Mouse (Mus musculus) CH12.LX (cell line): ENCODE measurements around the gene Ddx6. TPM values are rescaled to one million over a fixed set of nuclear protein-coding genes. Genes with fewer than 3 reads are reported as not detected.
A peak's percentile ranks its signal among the peaks of the same experiment; 100 is the strongest.

Experiments
- DNase-seq: peaks from one replicate; pipeline ENCODE4 v3.0.0-alpha.2; 2013; ENCODE audit errors: extremely low read depth
- H3K27ac ChIP-seq: 2 replicates; pipeline ENCODE4 v1.5.1; 2012; ENCODE audit warnings: low read depth, mild to moderate bottlenecking, control low read depth, moderate library complexity; ENCODE audit not compliant: insufficient read depth
- H3K27me3 ChIP-seq: replicated peaks from 2 replicates; pipeline ENCODE3; 2012; ENCODE audit warnings: inconsistent platforms
- H3K36me3 ChIP-seq, 2 experiments: replicated peaks in 1 of 2; 2 replicates each; pipeline versions ENCODE3 to v1.6.1; 2012; ENCODE audit warnings: inconsistent platforms in 1 of 2, low read length in 1 of 2, mild to moderate bottlenecking in 1 of 2, mixed read lengths in 1 of 2, moderate library complexity in 1 of 2; ENCODE audit not compliant: control insufficient read depth in 1 of 2, insufficient read depth in 1 of 2
- H3K4me1 ChIP-seq, 2 experiments: 2 replicates each; pipeline ENCODE4 v1.6.1; 2012; ENCODE audit warnings: inconsistent platforms in 1 of 2, moderate library complexity in 1 of 2; ENCODE audit not compliant: insufficient read depth in 2 of 2, control insufficient read depth in 1 of 2
- H3K4me2 ChIP-seq: 2 replicates; pipeline ENCODE4 v1.6.1; 2012; ENCODE audit warnings: low read depth, mild to moderate bottlenecking, control low read depth; ENCODE audit not compliant: poor library complexity, insufficient read depth, severe bottlenecking
- H3K4me3 ChIP-seq, 3 experiments: fragments of 150-350 bp in 1 of 3; sonication (generic) in 1 of 3; replicated peaks in 1 of 3; 2 replicates each; pipeline versions ENCODE3 to v1.5.1; 2011 to 2012; ENCODE audit warnings: low read depth in 2 of 3, low read length in 2 of 3, mild to moderate bottlenecking in 2 of 3, moderate library complexity in 2 of 3, control low read depth in 1 of 3, improper control_type of control experiment in 1 of 3, inconsistent platforms in 1 of 3, mixed read lengths in 1 of 3; ENCODE audit not compliant: poor library complexity in 1 of 3
- H3K79me2 ChIP-seq: replicated peaks from 2 replicates; pipeline ENCODE4 v1.6.1; 2012; ENCODE audit warnings: mild to moderate bottlenecking, moderate library complexity; ENCODE audit not compliant: control insufficient read depth, poor library complexity, insufficient read depth, severe bottlenecking; ENCODE audit errors: extremely low read depth
- H3K9ac ChIP-seq: 2 replicates; pipeline ENCODE4 v1.6.1; 2012; ENCODE audit warnings: low read depth, mild to moderate bottlenecking, control low read depth, moderate library complexity; ENCODE audit not compliant: insufficient read depth
- H3K9me3 ChIP-seq: replicated peaks from 2 replicates; pipeline ENCODE3; 2012; ENCODE audit warnings: low read length, inconsistent platforms, mixed read lengths
- BHLHE40 ChIP-seq: IDR thresholded peaks from 2 replicates; pipeline ENCODE4 v1.6.1; 2011; ENCODE audit warnings: mild to moderate bottlenecking, low read depth, low read length, improper control_type of control experiment
- CHD1 ChIP-seq: IDR thresholded peaks from 2 replicates; pipeline ENCODE4 v1.6.1; 2012; ENCODE audit warnings: low read depth, low read length, improper control_type of control experiment, inconsistent platforms
- CHD2 ChIP-seq: IDR thresholded peaks from 2 replicates; pipeline ENCODE4 v1.6.1; 2011; ENCODE audit warnings: low read length, improper control_type of control experiment
- CTCF ChIP-seq, 2 experiments: IDR thresholded peaks in 1 of 2; conservative IDR thresholded peaks in 1 of 2; 2 replicates each; pipeline ENCODE4 v1.5.1; 2011 to 2012; ENCODE audit warnings: low read depth in 2 of 2, low read length in 2 of 2, improper control_type of control experiment in 1 of 2, inconsistent platforms in 1 of 2, mild to moderate bottlenecking in 1 of 2, moderate library complexity in 1 of 2
- E2F4 ChIP-seq: IDR thresholded peaks from 2 replicates; pipeline ENCODE4 v1.6.1; 2011; ENCODE audit warnings: low read depth, low read length, improper control_type of control experiment; ENCODE audit not compliant: insufficient replicate concordance
- ELF1 ChIP-seq: IDR thresholded peaks from 2 replicates; pipeline ENCODE4 v1.6.1; 2014; ENCODE audit warnings: low read depth, mild to moderate bottlenecking, inconsistent platforms, low read length, improper control_type of control experiment
- EP300 ChIP-seq: IDR thresholded peaks from 2 replicates; pipeline ENCODE4 v1.6.1; 2011; ENCODE audit warnings: low read length, improper control_type of control experiment
- ETS1 ChIP-seq: conservative IDR thresholded peaks from 2 replicates; pipeline ENCODE4 v1.6.1; 2012; ENCODE audit warnings: low read depth, mild to moderate bottlenecking, inconsistent platforms, low read length, improper control_type of control experiment, moderate library complexity
- GABPA ChIP-seq: IDR thresholded peaks from 2 replicates; pipeline ENCODE4 v1.6.1; 2012; ENCODE audit warnings: low read depth, low read length, improper control_type of control experiment, inconsistent platforms; ENCODE audit not compliant: insufficient replicate concordance
- HCFC1 ChIP-seq: IDR thresholded peaks from 2 replicates; pipeline ENCODE4 v1.6.1; 2012; ENCODE audit warnings: low read depth, mild to moderate bottlenecking, inconsistent platforms, low read length, improper control_type of control experiment
- IRF4 ChIP-seq: IDR thresholded peaks from 2 replicates; pipeline ENCODE4 v1.6.1; 2014; ENCODE audit warnings: low read depth, mild to moderate bottlenecking, inconsistent platforms, low read length, improper control_type of control experiment
- JUN ChIP-seq: IDR thresholded peaks from 2 replicates; pipeline ENCODE4 v1.6.1; 2011; ENCODE audit warnings: low read depth, mild to moderate bottlenecking, low read length, improper control_type of control experiment, moderate library complexity; ENCODE audit not compliant: insufficient read depth
- JUND ChIP-seq: conservative IDR thresholded peaks from 2 replicates; pipeline ENCODE4 v1.6.1; 2011; ENCODE audit warnings: low read depth, low read length, improper control_type of control experiment
- MAFK ChIP-seq: IDR thresholded peaks from 2 replicates; pipeline ENCODE4 v1.6.1; 2011; ENCODE audit warnings: low read length, improper control_type of control experiment; ENCODE audit not compliant: insufficient replicate concordance
- MAZ ChIP-seq: IDR thresholded peaks from 2 replicates; pipeline ENCODE4 v1.6.1; 2012; ENCODE audit warnings: low read depth, mild to moderate bottlenecking, inconsistent platforms, low read length, improper control_type of control experiment, moderate library complexity
- MXI1 ChIP-seq: IDR thresholded peaks from 2 replicates; pipeline ENCODE4 v1.6.1; 2011; ENCODE audit warnings: mild to moderate bottlenecking, low read depth, low read length, improper control_type of control experiment
- MYC ChIP-seq: IDR thresholded peaks from 2 replicates; pipeline ENCODE4 v1.6.1; 2011; ENCODE audit warnings: low read depth, mild to moderate bottlenecking, improper control_type of control experiment, low read length
- NELFE ChIP-seq: IDR thresholded peaks from 2 replicates; pipeline ENCODE4 v1.6.1; 2011; ENCODE audit warnings: low read depth, low read length, improper control_type of control experiment
- NRF1 ChIP-seq: IDR thresholded peaks from 2 replicates; pipeline ENCODE4 v1.6.1; 2014; ENCODE audit warnings: low read depth, mild to moderate bottlenecking, inconsistent platforms, low read length, improper control_type of control experiment, moderate library complexity
- POLR2A ChIP-seq: IDR thresholded peaks from 2 replicates; pipeline ENCODE4 v1.6.1; 2011; ENCODE audit warnings: low read depth, mild to moderate bottlenecking, improper control_type of control experiment, low read length
- RAD21 ChIP-seq: IDR thresholded peaks from 2 replicates; pipeline ENCODE4 v1.6.1; 2011; ENCODE audit warnings: low read depth, mild to moderate bottlenecking, low read length, improper control_type of control experiment, moderate library complexity
- RCOR1 ChIP-seq: conservative IDR thresholded peaks from 2 replicates; pipeline ENCODE4 v1.6.1; 2012; ENCODE audit warnings: low read depth, mild to moderate bottlenecking, inconsistent platforms, low read length, improper control_type of control experiment
- SMC3 ChIP-seq: IDR thresholded peaks from 2 replicates; pipeline ENCODE4 v1.6.1; 2011; ENCODE audit warnings: low read depth, low read length, improper control_type of control experiment
- TBP ChIP-seq: conservative IDR thresholded peaks from 2 replicates; pipeline ENCODE4 v1.6.1; 2011; ENCODE audit warnings: low read depth, low read length, improper control_type of control experiment
- TCF12 ChIP-seq: IDR thresholded peaks from 2 replicates; pipeline ENCODE4 v1.6.1; 2014; ENCODE audit warnings: low read depth, mild to moderate bottlenecking, inconsistent platforms, low read length, improper control_type of control experiment
- UBTF ChIP-seq: IDR thresholded peaks from 2 replicates; pipeline ENCODE4 v1.6.1; 2012; ENCODE audit warnings: low read depth, mild to moderate bottlenecking, inconsistent platforms, low read length, improper control_type of control experiment, moderate library complexity
- USF1 ChIP-seq: IDR thresholded peaks from 2 replicates; pipeline ENCODE4 v1.6.1; 2014; ENCODE audit warnings: low read depth, mild to moderate bottlenecking, inconsistent platforms, low read length, improper control_type of control experiment
- ZC3H11A ChIP-seq: IDR thresholded peaks from 2 replicates; pipeline ENCODE4 v1.6.1; 2012; ENCODE audit warnings: low read depth, mild to moderate bottlenecking, inconsistent platforms, low read length, improper control_type of control experiment
- ZKSCAN1 ChIP-seq: IDR thresholded peaks from 2 replicates; pipeline ENCODE4 v1.6.1; 2012; ENCODE audit warnings: low read depth, inconsistent platforms, low read length, improper control_type of control experiment, borderline replicate concordance
- ZMIZ1 ChIP-seq: IDR thresholded peaks from 2 replicates; pipeline ENCODE4 v1.6.1; 2012; ENCODE audit warnings: low read depth, mild to moderate bottlenecking, inconsistent platforms, low read length, improper control_type of control experiment
- ZNF384 ChIP-seq: IDR thresholded peaks from 2 replicates; pipeline ENCODE4 v1.6.1; 2012; ENCODE audit warnings: low read depth, low read length, improper control_type of control experiment, inconsistent platforms
- dilution Hi-C: fragments of 300-500 bp; cut with MboI; formaldehyde crosslinking; loops from 2 replicates; pipeline ENCODE4 v1.14.3; 2020; ENCODE audit warnings: low sequenced_read_pairs; ENCODE audit not compliant: extremely low pct_unique_long_range_greater_than_20kb, extremely low pct_ligation_motif_present
- in situ Hi-C: fragments of 300-500 bp; cut with MboI; formaldehyde crosslinking; loops from 3 replicates; pipeline ENCODE4 v1.14.3; 2019; ENCODE audit warnings: low sequenced_read_pairs, low pct_ligation_motif_present, low pct_unique_long_range_greater_than_20kb, mixed read lengths
- polyA plus RNA-seq: library from polyadenylated mRNA; unstranded; fragments of >175 nt; gene quantifications from 2 replicates; pipeline ENCODE4 v1.2.1, GENCODE M21; 2012; ENCODE audit warnings: low read depth; ENCODE audit not compliant: insufficient read length
- total RNA-seq, 2 experiments: library from RNA; depleted of rRNA; stranded (reverse); fragments of 300-350 nt in 1 of 2; fragments of >200 nt in 1 of 2; gene quantifications; 2 replicates each; pipeline ENCODE4 v1.2.3; 2012 to 2014

Gene Ddx6
- total and polyA plus RNA-seq, 3 experiments, result 41.5 to 81.2 (median 71.4) TPM

- dilution Hi-C loops, result no loop called here
- peak overlapping the region; percentile 24 for H3K9ac ChIP-seq
- peak overlapping the region; percentile 81 for H3K27ac ChIP-seq
- peak overlapping the region; percentile 79 for H3K4me2 ChIP-seq
- H3K36me3 ChIP-seq, result no peaks in the 10 kb centered on the region
- H3K79me2 ChIP-seq, result no peaks in the 10 kb centered on the region
- no peak for TF ChIP-seq CHD1
- no peak for TF ChIP-seq CHD2
- no peak for TF ChIP-seq EP300
- no peak for TF ChIP-seq ZNF384
- no peak for TF ChIP-seq MYC
- TF ChIP-seq, all 38 proteins: peak for 0
- in situ Hi-C loops, result loop anchor here (5.0 kb wide), 2 partner anchors 34 to 46 kb away; partner anchors contain the start of gene Ddx6
- peak; percentile 68 for DNase-seq
- H3K4me3 ChIP-seq, result peak overlapping the region; percentile 4 to 35 (median 15)
- no peaks in the 10 kb centered on the region for H3K27me3 ChIP-seq
- H3K9me3 ChIP-seq, result no peaks in the 10 kb centered on the region
- peaks cover 33 to 87% of the 10 kb centered on the region in 2 experiments for H3K4me1 ChIP-seq
Observed at GRCm38 (mm10) chr9:44568083-44568455, 36.6 kb upstream of the Ddx6 start.

- Histone ChIP-seq H3K9ac (no peak overlapping the region; the same call in 1 of the 2 replicates), H3K4me3 (peak overlapping the region in 1 of 3 experiments; percentile 41), H3K36me3 (no peaks in the 10 kb centered on the region), H3K27ac (peak overlapping the region; percentile 98), H3K4me1 (peaks cover 36 to 97% of the 10 kb centered on the region in 2 experiments), H3K9me3 (no peaks in the 10 kb centered on the region), H3K4me2 (peak overlapping the region; percentile 69), H3K27me3 (no peaks in the 10 kb centered on the region), H3K79me2 (no peaks in the 10 kb centered on the region)
- in situ Hi-C loops (no loop called here), dilution Hi-C loops (no loop called here)
- peak; percentile 93 for DNase-seq
- TF ChIP-seq CTCF (conservative IDR thresholded peaks at IDR 0.05 in 1 of 2, IDR thresholded peaks at IDR 0.05 in 1 of 2; ENCODE audit: low read depth in 2 of 2, low read length in 2 of 2), result no peak
- no peak for TF ChIP-seq USF1
- peak; percentile 95 for TF ChIP-seq RCOR1
- peak; percentile 82 for TF ChIP-seq MAFK
- peak; percentile 86 for TF ChIP-seq ZMIZ1
- TF ChIP-seq ZNF384, result no peak; the same call in 1 of the 2 replicates
- TF ChIP-seq SMC3, result peak; percentile 34; the same call in 1 of the 2 replicates
- TF ChIP-seq E2F4, result peak; percentile 43; the same call in 1 of the 2 replicates
- peak; percentile 28 for TF ChIP-seq RAD21
- peak; percentile 55 for TF ChIP-seq GABPA
- peak; percentile 81 for TF ChIP-seq JUN
- TF ChIP-seq ETS1, result peak; percentile 98
- peak; percentile 67; the same call in 1 of the 2 replicates for TF ChIP-seq MXI1
- TF ChIP-seq UBTF, result 0 out of 2 replicates have a peak, but pooled peaks have one; percentile 66
- peak; percentile 96 for TF ChIP-seq BHLHE40
- peak; percentile 85 for TF ChIP-seq MAZ
- TF ChIP-seq HCFC1, result no peak
- peak; percentile 99 for TF ChIP-seq IRF4
- TF ChIP-seq MYC, result peak; percentile 81
- peak; percentile 87 for TF ChIP-seq NRF1
- TF ChIP-seq TBP, result peak; percentile 69; the same call in 1 of the 2 replicates
- TF ChIP-seq TCF12, result peak; percentile 98
- peak; percentile 78 for TF ChIP-seq JUND
- peak; percentile 92 for TF ChIP-seq CHD2
- 0 out of 2 replicates have a peak, but pooled peaks have one; percentile 25 for TF ChIP-seq POLR2A
- no peak for TF ChIP-seq CHD1
- peak; percentile 73 for TF ChIP-seq ELF1
- TF ChIP-seq EP300, result peak; percentile 99
- TF ChIP-seq ZKSCAN1, result no peak
- 0 out of 2 replicates have a peak, but pooled peaks have one; percentile 23 for TF ChIP-seq NELFE
- no peak for TF ChIP-seq ZC3H11A
Observed at GRCm38 (mm10) chr9:44570939-44571382, 33.7 kb upstream of the Ddx6 start.
